Mouse (Mus musculus): Measurements from ENCODE around the gene Mdn1. TPM values are rescaled to one million over a fixed set of nuclear protein-coding genes. Genes with fewer than 3 reads are reported as not detected.
A peak's percentile ranks its signal among the peaks of the same experiment; 100 is the strongest.

The Mdn1 gene
- total and polyA plus RNA-seq, 2 experiments = 2.9 to 7.8 TPM

GRCm38 (mm10) chr4:32789020-32789419 is 132.1 kb downstream of the Mdn1 start:
- Histone ChIP-seq H3K4me1 (ENCODE audit: control insufficient read depth, insufficient read depth, low read length) (no peaks in the 10 kb centered on the region), H3K9ac (ENCODE audit: low read depth, low read length) (no peak overlapping the region), H3K36me3 (ENCODE audit: control insufficient read depth, insufficient read depth, low read length) (no peaks in the 10 kb centered on the region), H3K4me3 (ENCODE audit: insufficient read depth, low read depth, low read length) (no peak overlapping the region), H3K79me2 (ENCODE audit: control insufficient read depth, insufficient read depth, low read length) (no peaks in the 10 kb centered on the region), H3K27ac (replicated peaks; ENCODE audit: insufficient read depth, low read depth, low read length) (no peak overlapping the region), H3K27me3 (ENCODE audit: control insufficient read depth, insufficient read depth, low read length) (no peaks in the 10 kb centered on the region)
- WGBS = 91% methylated on average over 4 of the region's 4 CpGs
- DNase-seq (ENCODE audit: extremely low read depth, low read depth, low spot score) = no peak
- TF ChIP-seq CTCF (IDR thresholded peaks at IDR 0.05; ENCODE audit: low read depth, low read length) = no peak
- no peak for TF ChIP-seq POLR2A (IDR thresholded peaks at IDR 0.05; ENCODE audit: extremely low read depth, insufficient read depth, low read length)

DNA sequence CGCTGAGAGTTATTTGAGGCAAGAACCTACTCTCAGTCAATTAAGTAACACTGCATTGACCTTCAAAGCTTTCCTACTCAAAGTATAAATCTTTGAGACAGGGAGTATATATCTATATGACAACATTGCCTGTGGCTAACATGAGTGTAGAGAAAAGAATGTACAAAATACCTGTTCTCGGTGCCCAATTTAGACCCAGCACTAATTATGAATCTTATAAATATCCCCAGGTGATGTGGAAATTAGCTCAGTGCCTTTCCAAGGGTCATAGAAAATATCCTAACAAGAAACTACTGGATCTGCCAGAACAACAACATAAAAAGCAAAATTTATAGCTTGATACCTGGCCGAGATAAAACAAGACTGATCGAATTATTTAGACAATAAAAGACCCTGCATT is 142.1 kb downstream of the Mdn1 start:
- peaks cover 2% of the 10 kb centered on the region; the same call in 1 of the 2 replicates for H3K4me1 ChIP-seq (ENCODE audit: control insufficient read depth, insufficient read depth, low read length)
- H3K9ac ChIP-seq (ENCODE audit: low read depth, low read length) = no peak overlapping the region
- no peak overlapping the region for H3K4me3 ChIP-seq (ENCODE audit: insufficient read depth, low read depth, low read length)
- no peaks in the 10 kb centered on the region for H3K36me3 ChIP-seq (ENCODE audit: control insufficient read depth, insufficient read depth, low read length)
- no peak for DNase-seq (ENCODE audit: extremely low read depth, low read depth, low spot score)
- no peak overlapping the region for H3K27ac ChIP-seq (replicated peaks; ENCODE audit: insufficient read depth, low read depth, low read length)
- H3K79me2 ChIP-seq (ENCODE audit: control insufficient read depth, insufficient read depth, low read length) = no peaks in the 10 kb centered on the region
- 98% methylated on average over 4 of the region's 4 CpGs for WGBS
- TF ChIP-seq POLR2A (IDR thresholded peaks at IDR 0.05; ENCODE audit: extremely low read depth, insufficient read depth, low read length) (no peak), CTCF (IDR thresholded peaks at IDR 0.05; ENCODE audit: low read depth, low read length) (no peak)
- no peaks in the 10 kb centered on the region for H3K27me3 ChIP-seq (ENCODE audit: control insufficient read depth, insufficient read depth, low read length)

- WGBS = 1% methylated on average over 53 of the region's 53 CpGs
- peak within 1 kb of the TSS; percentile 92 for H3K9ac ChIP-seq (ENCODE audit: low read depth, low read length)
- TF ChIP-seq POLR2A (IDR thresholded peaks at IDR 0.05; ENCODE audit: extremely low read depth, insufficient read depth, low read length) (peak; percentile 56; the same call in 1 of the 2 replicates), CTCF (IDR thresholded peaks at IDR 0.05; ENCODE audit: low read depth, low read length) (no peak)
- H3K79me2 ChIP-seq (ENCODE audit: control insufficient read depth, insufficient read depth, low read length) = no peaks in the 10 kb centered on the region
- DNase-seq (ENCODE audit: extremely low read depth, low read depth, low spot score) = peak; percentile 72
- H3K27ac ChIP-seq (replicated peaks; ENCODE audit: insufficient read depth, low read depth, low read length) = peak within 1 kb of the TSS; percentile 95
- no peaks in the 10 kb centered on the region for H3K36me3 ChIP-seq (ENCODE audit: control insufficient read depth, insufficient read depth, low read length)
- no peaks in the 10 kb centered on the region for H3K27me3 ChIP-seq (ENCODE audit: control insufficient read depth, insufficient read depth, low read length)
- H3K4me1 ChIP-seq (ENCODE audit: control insufficient read depth, insufficient read depth, low read length) = peaks cover 2% of the 10 kb centered on the region; the same call in 1 of the 2 replicates
- H3K4me3 ChIP-seq (ENCODE audit: insufficient read depth, low read depth, low read length) = peak within 1 kb of the TSS; percentile 95
These were observed 143.2 kb downstream of the Mdn1 start, which contains the start of gene Lyrm2 for GRCm38 (mm10) chr4:32799966-32800576. Lyrm2 (plus strand) TSS chr4:32800253.

- Histone ChIP-seq H3K27me3 (ENCODE audit: control insufficient read depth, insufficient read depth, low read length) (no peaks in the 10 kb centered on the region), H3K4me1 (ENCODE audit: control insufficient read depth, insufficient read depth, low read length) (peaks cover 2% of the 10 kb centered on the region; the same call in 1 of the 2 replicates), H3K27ac (replicated peaks; ENCODE audit: insufficient read depth, low read depth, low read length) (peak overlapping the region; percentile 95), H3K36me3 (ENCODE audit: control insufficient read depth, insufficient read depth, low read length) (no peaks in the 10 kb centered on the region), H3K9ac (ENCODE audit: low read depth, low read length) (peak overlapping the region; percentile 92), H3K4me3 (ENCODE audit: insufficient read depth, low read depth, low read length) (peak overlapping the region; percentile 95), H3K79me2 (ENCODE audit: control insufficient read depth, insufficient read depth, low read length) (no peaks in the 10 kb centered on the region)
- TF ChIP-seq POLR2A (IDR thresholded peaks at IDR 0.05; ENCODE audit: extremely low read depth, insufficient read depth, low read length) (no peak), CTCF (IDR thresholded peaks at IDR 0.05; ENCODE audit: low read depth, low read length) (no peak)
- DNase-seq (ENCODE audit: extremely low read depth, low read depth, low spot score) = no peak
- 5% methylated on average over 9 of the region's 9 CpGs for WGBS
These were observed 143.8 kb downstream of the Mdn1 start for GRCm38 (mm10) chr4:32800577-32801170.

DNA sequence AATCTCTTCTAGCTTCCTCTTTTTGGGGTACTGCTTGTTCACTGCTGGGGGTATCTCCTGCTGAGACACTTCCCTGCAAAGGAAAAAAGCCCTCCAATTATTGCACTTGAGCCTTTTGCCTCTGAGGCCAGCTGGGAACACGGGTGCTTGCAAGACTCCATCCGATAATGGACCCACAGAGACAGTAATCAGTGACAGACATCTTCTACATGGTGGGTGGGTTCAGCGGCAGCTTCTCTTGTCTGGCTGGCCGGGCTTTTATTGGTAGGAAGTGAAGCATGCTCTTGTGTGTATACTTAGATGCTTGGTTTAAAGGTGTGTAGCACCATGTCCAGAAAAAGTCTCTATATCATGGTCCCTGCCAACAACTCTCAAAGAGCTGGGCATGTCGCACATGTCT is 160.6 kb downstream of the Mdn1 start:
- Histone ChIP-seq H3K79me2 (ENCODE audit: control insufficient read depth, insufficient read depth, low read length) (no peaks in the 10 kb centered on the region), H3K4me1 (ENCODE audit: control insufficient read depth, insufficient read depth, low read length) (no peaks in the 10 kb centered on the region), H3K27ac (replicated peaks; ENCODE audit: insufficient read depth, low read depth, low read length) (no peak overlapping the region), H3K9ac (ENCODE audit: low read depth, low read length) (no peak overlapping the region), H3K4me3 (ENCODE audit: insufficient read depth, low read depth, low read length) (no peak overlapping the region), H3K27me3 (ENCODE audit: control insufficient read depth, insufficient read depth, low read length) (no peaks in the 10 kb centered on the region), H3K36me3 (ENCODE audit: control insufficient read depth, insufficient read depth, low read length) (no peaks in the 10 kb centered on the region)
- no peak for DNase-seq (ENCODE audit: extremely low read depth, low read depth, low spot score)
- TF ChIP-seq CTCF (IDR thresholded peaks at IDR 0.05; ENCODE audit: low read depth, low read length) = no peak
- no peak for TF ChIP-seq POLR2A (IDR thresholded peaks at IDR 0.05; ENCODE audit: extremely low read depth, insufficient read depth, low read length)
- WGBS = 89% methylated on average over 5 of the region's 5 CpGs

- WGBS = 93% methylated on average over 3 of the region's 3 CpGs
- Histone ChIP-seq H3K27ac (replicated peaks; ENCODE audit: insufficient read depth, low read depth, low read length) (no peak overlapping the region), H3K36me3 (ENCODE audit: control insufficient read depth, insufficient read depth, low read length) (no peaks in the 10 kb centered on the region), H3K79me2 (ENCODE audit: control insufficient read depth, insufficient read depth, low read length) (no peaks in the 10 kb centered on the region), H3K4me3 (ENCODE audit: insufficient read depth, low read depth, low read length) (no peak overlapping the region), H3K4me1 (ENCODE audit: control insufficient read depth, insufficient read depth, low read length) (no peaks in the 10 kb centered on the region), H3K27me3 (ENCODE audit: control insufficient read depth, insufficient read depth, low read length) (no peaks in the 10 kb centered on the region), H3K9ac (ENCODE audit: low read depth, low read length) (no peak overlapping the region)
- DNase-seq (ENCODE audit: extremely low read depth, low read depth, low spot score) = no peak
- TF ChIP-seq POLR2A (IDR thresholded peaks at IDR 0.05; ENCODE audit: extremely low read depth, insufficient read depth, low read length) = no peak
- TF ChIP-seq CTCF (IDR thresholded peaks at IDR 0.05; ENCODE audit: low read depth, low read length) = no peak
These were observed 163.8 kb downstream of the Mdn1 start for GRCm38 (mm10) chr4:32820676-32821075.
